Mouse (Mus musculus): ENCODE results near the gene Shc2. TPM values are rescaled to one million over a fixed set of nuclear protein-coding genes. Genes with fewer than 3 reads are reported as not detected.

The Shc2 gene
- polyA plus RNA-seq, 1 experiment from 2014 or later, result 0.53 TPM

- H3K4me3 ChIP-seq (ENCODE audit: inconsistent target), result no peak overlapping the region
- H3K36me3 ChIP-seq (ENCODE audit: inconsistent target), result no peaks in the 10 kb centered on the region
- 100% methylated on average over 2 of the region's 2 CpGs for WGBS (ENCODE audit: missing documents)
- H3K79me2 ChIP-seq (ENCODE audit: inconsistent target), result no peaks in the 10 kb centered on the region
- no peak overlapping the region for H3K27ac ChIP-seq
Measured at GRCm38 (mm10) chr10:79571314-79571713, 66.4 kb downstream of the Shc2 start.

GRCm38 (mm10) chr10:79569921-79570320 is 67.8 kb downstream of the Shc2 start:
- Histone ChIP-seq H3K36me3 (ENCODE audit: inconsistent target) (no peaks in the 10 kb centered on the region), H3K27ac (no peak overlapping the region), H3K4me3 (ENCODE audit: inconsistent target) (no peak overlapping the region), H3K79me2 (ENCODE audit: inconsistent target) (no peaks in the 10 kb centered on the region)
- 98% methylated on average over 5 of the region's 5 CpGs for WGBS (ENCODE audit: missing documents)

Other genes starting within 250 kb of the Shc2 start
- not detected in 3 replicates for gene Vmn2r83, start 169.2 kb downstream of the Shc2 start, polyA plus RNA-seq (2018)
- gene Plpp2, start 104.1 kb downstream of the Shc2 start, polyA plus RNA-seq (2018), result 5.9 to 18.3 TPM (median 17.5 TPM) in 3 replicates
- 4.8 to 16.5 TPM (median 12.6 TPM) in 3 replicates for gene Mier2, start 82.7 kb downstream of the Shc2 start, polyA plus RNA-seq (2018)
- gene Theg, start 50.6 kb downstream of the Shc2 start, polyA plus RNA-seq (2018), result not detected in 3 replicates
- not detected in 3 replicates for gene C2cd4c, start 23.9 kb downstream of the Shc2 start, polyA plus RNA-seq (2018)
- gene Odf3l2, start 7.8 kb upstream of the Shc2 start, polyA plus RNA-seq (2018), result not detected in 3 replicates
- gene Madcam1, start 26.6 kb upstream of the Shc2 start, polyA plus RNA-seq (2018), result not detected in 3 replicates
- 10.4 to 41.3 TPM (median 25.9 TPM) in 3 replicates for gene Tpgs1, start 31.5 kb upstream of the Shc2 start, polyA plus RNA-seq (2018)
- gene Cdc34, start 44.3 kb upstream of the Shc2 start, polyA plus RNA-seq (2018), result 78.9 to 136 TPM (median 128 TPM) in 3 replicates
- 0.30 TPM in 1 of 3 replicates, not detected in the others for gene Gzmm, start 51.1 kb upstream of the Shc2 start, polyA plus RNA-seq (2018)
- 331 to 456 TPM (median 356 TPM) in 3 replicates for gene Bsg, start 66.6 kb upstream of the Shc2 start, polyA plus RNA-seq (2018)
- 0.30 to 1.6 TPM (median 0.40 TPM) in 3 replicates for gene Hcn2, start 78.7 kb upstream of the Shc2 start, polyA plus RNA-seq (2018)
- gene Polrmt, start 108.7 kb upstream of the Shc2 start, polyA plus RNA-seq (2018), result 11.4 to 13.9 TPM (median 11.7 TPM) in 3 replicates
- gene Fgf22, start 117.2 kb upstream of the Shc2 start, polyA plus RNA-seq (2018), result not detected in 3 replicates
- 20.1 to 34.6 TPM (median 21.2 TPM) in 3 replicates for gene Rnf126, start 129.0 kb upstream of the Shc2 start, polyA plus RNA-seq (2018)
- 0.12 to 0.67 TPM (median 0.47 TPM) in 3 replicates for gene Fstl3, start 139.4 kb upstream of the Shc2 start, polyA plus RNA-seq (2018)
- gene Prss57, start 153.0 kb upstream of the Shc2 start, polyA plus RNA-seq (2018), result not detected in 3 replicates
- gene Palm, start 155.7 kb upstream of the Shc2 start, polyA plus RNA-seq (2018), result 1.3 to 1.9 TPM (median 1.8 TPM) in 3 replicates
- 0.23 to 0.95 TPM (median 0.93 TPM) in 3 replicates for gene Misp, start 183.1 kb upstream of the Shc2 start, polyA plus RNA-seq (2018)
- gene Ptbp1, start 216.5 kb upstream of the Shc2 start, polyA plus RNA-seq (2018), result 119 to 188 TPM (median 143 TPM) in 3 replicates
- gene Prtn3, start 236.6 kb upstream of the Shc2 start, polyA plus RNA-seq (2018), result 0.96 to 1.6 TPM (median 1.2 TPM) in 3 replicates
- 0.64 to 2.5 TPM (median 1.0 TPM) in 3 replicates for gene Plppr3, start 236.7 kb upstream of the Shc2 start, polyA plus RNA-seq (2018)
- 0.67 to 0.89 TPM in 2 of 3 replicates, not detected in the other for gene Elane, start 248.3 kb upstream of the Shc2 start, polyA plus RNA-seq (2018)

Measured in macrophage (primary cell).